Mouse (Mus musculus) midbrain, embryonic 13.5 days (tissue): ENCODE measurements at regions not wholly inside any gene's neighbourhood (a gene's known extent, or its start where the extent isn't known, plus 50 kb on each side); places are given as distances from the start of the nearest gene placed in this dataset.

ENCODE experiments used
- ATAC-seq: fragments of 200-750 bp; cut with Nextera tagmentation; 2 replicates; pipeline ENCODE4 v1.8.0; 2017; ENCODE audit warnings: mild to moderate bottlenecking, moderate TSS enrichment, moderate library complexity
- H3K27ac ChIP-seq: fragments of 300-500 bp; sonication (generic); 2 replicates; pipeline ENCODE4 v1.5.1; 2015; ENCODE audit warnings: inconsistent platforms, mild to moderate bottlenecking, moderate library complexity
- H3K27me3 ChIP-seq: fragments of 300-500 bp; sonication (generic); 2 replicates; pipeline ENCODE4 v1.6.1; 2015; ENCODE audit warnings: mild to moderate bottlenecking, inconsistent platforms
- H3K36me3 ChIP-seq: fragments of 300-500 bp; sonication (generic); 2 replicates; pipeline ENCODE4 v1.6.1; 2015; ENCODE audit warnings: mild to moderate bottlenecking, inconsistent platforms
- H3K4me1 ChIP-seq: fragments of 300-500 bp; sonication (generic); replicated peaks from 2 replicates; pipeline ENCODE4 v1.6.1; 2015; ENCODE audit warnings: inconsistent platforms
- H3K4me2 ChIP-seq: fragments of 300-500 bp; sonication (generic); replicated peaks from 2 replicates; pipeline ENCODE4 v1.6.1; 2015; ENCODE audit warnings: moderate library complexity, mild to moderate bottlenecking, inconsistent platforms
- H3K4me3 ChIP-seq: fragments of 300-500 bp; sonication (generic); replicated peaks from 2 replicates; pipeline ENCODE4 v1.5.1; 2015; ENCODE audit warnings: mild to moderate bottlenecking, inconsistent platforms
- H3K9ac ChIP-seq: fragments of 300-500 bp; sonication (generic); replicated peaks from 2 replicates; pipeline ENCODE4 v1.6.1; 2015; ENCODE audit warnings: mild to moderate bottlenecking, inconsistent platforms
- H3K9me3 ChIP-seq: fragments of 300-500 bp; sonication (generic); 2 replicates; pipeline ENCODE4 v1.6.1; 2016; ENCODE audit warnings: mild to moderate bottlenecking, inconsistent platforms
- WGBS: fragments of 180-500 bp; shearing (Covaris S2); methylation state at CpG from one replicate; pipeline ENCODE4 v1.1.7; 2015; 5-methylcytosine and 5-hydroxymethylcytosine counted together

DNA sequence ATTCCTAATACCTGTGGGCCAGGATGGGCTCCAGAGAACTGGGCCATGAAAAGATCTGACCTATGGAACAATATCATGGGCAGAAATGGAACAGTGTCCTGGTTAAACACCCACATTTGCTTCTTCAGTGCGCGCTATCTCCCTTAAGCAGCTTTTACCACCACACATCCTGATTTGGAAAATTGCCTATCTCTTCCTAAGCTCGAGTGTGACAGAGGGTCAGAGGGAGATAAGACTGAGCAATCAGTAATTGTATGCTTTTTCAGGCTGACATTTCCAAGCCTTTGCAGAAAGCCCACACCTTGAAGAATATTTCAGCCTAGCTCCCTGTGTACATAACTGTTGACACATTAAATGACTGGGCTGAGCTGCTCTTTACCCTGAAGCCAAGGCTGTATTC, 93.5 kb upstream of the Atxn1 start:
- Histone ChIP-seq H3K36me3 (no peaks in the 10 kb centered on the region), H3K9me3 (no peaks in the 10 kb centered on the region), H3K4me3 (no peak overlapping the region), H3K9ac (no peak overlapping the region), H3K27me3 (no peaks in the 10 kb centered on the region), H3K4me1 (no peaks in the 10 kb centered on the region), H3K27ac (no peak overlapping the region), H3K4me2 (no peak overlapping the region)
- 83% methylated on average over 3 of the region's 3 CpGs for WGBS
- ATAC-seq = no peak

DNA sequence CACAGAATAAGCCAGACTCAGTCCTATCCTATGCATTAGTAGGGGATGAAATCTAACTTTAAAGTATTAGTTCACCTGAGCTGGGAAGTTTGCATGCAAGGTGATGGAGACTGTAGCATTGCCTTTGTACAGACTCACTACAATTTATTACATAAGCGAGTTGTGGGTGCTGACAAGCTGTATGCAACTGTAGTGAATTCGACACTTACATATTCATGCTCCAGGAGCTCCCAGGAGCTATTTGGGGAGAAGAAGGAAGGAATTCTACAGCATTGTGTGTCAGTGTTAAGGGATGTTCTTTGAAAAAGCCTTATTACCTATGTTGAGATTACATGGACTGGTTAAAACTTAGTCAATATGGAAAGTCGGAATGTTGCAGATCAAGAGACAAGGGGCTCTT, 90.6 kb upstream of the Atxn1 start:
- H3K27ac ChIP-seq = no peak overlapping the region
- no peak for ATAC-seq
- H3K9ac ChIP-seq = no peak overlapping the region
- no peak overlapping the region for H3K4me2 ChIP-seq
- 89% methylated on average over 3 of the region's 3 CpGs for WGBS
- H3K4me3 ChIP-seq = no peak overlapping the region
- H3K36me3 ChIP-seq = no peaks in the 10 kb centered on the region
- H3K9me3 ChIP-seq = no peaks in the 10 kb centered on the region
- H3K27me3 ChIP-seq = no peaks in the 10 kb centered on the region
- H3K4me1 ChIP-seq = no peaks in the 10 kb centered on the region

DNA sequence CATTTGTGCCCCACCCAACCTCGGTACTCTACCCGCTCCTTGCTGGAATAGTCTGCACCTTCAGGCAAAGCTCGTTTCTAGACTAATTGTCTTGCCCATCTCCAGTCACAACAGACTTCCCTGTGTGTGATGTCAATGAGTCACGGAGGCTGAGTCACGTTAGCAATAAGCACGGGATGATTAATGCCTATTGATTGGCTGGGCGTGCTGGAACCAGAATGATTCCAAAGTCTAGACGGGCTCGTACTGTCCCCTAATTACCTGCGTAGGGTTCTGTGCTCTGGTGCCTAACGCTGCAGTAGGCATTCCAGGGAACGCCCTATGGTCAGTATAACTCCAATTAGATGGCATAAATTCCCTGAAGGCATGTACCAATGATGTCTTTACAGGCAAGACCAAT, 78.8 kb upstream of the Atxn1 start:
- H3K36me3 ChIP-seq = no peaks in the 10 kb centered on the region
- H3K9me3 ChIP-seq = no peaks in the 10 kb centered on the region
- H3K4me2 ChIP-seq = no peak overlapping the region
- no peak overlapping the region for H3K27ac ChIP-seq
- peaks cover 22% of the 10 kb centered on the region for H3K4me1 ChIP-seq
- no peak overlapping the region for H3K9ac ChIP-seq
- no peak overlapping the region for H3K4me3 ChIP-seq
- WGBS = 74% methylated on average over 12 of the region's 12 CpGs
- ATAC-seq = no peak
- no peaks in the 10 kb centered on the region for H3K27me3 ChIP-seq

DNA sequence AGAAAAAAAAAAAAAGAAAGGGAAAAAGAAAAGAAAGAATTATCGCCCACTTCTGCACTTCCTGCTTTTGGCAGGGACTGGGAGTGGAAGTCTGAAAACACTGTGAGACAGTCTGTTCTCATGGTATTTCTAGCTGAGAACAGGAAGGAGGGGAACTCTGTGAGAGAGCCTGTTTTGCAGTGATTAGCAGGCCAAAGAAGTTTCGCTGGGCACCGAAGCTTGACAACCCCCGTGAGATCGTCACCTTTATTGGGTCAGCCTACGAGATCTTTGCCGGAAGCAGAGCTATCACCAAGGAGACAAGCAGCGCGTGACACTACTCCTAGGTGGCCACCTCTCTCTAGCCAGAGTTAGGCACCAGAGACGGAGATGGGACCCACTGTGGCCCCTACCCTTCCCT, 78.2 kb upstream of the Atxn1 start:
- Histone ChIP-seq H3K4me1 (peaks cover 26% of the 10 kb centered on the region), H3K36me3 (no peaks in the 10 kb centered on the region), H3K9me3 (no peaks in the 10 kb centered on the region), H3K4me2 (no peak overlapping the region), H3K4me3 (no peak overlapping the region), H3K9ac (no peak overlapping the region), H3K27me3 (no peaks in the 10 kb centered on the region), H3K27ac (no peak overlapping the region)
- WGBS = 55% methylated on average over 10 of the region's 10 CpGs
- no peak for ATAC-seq

DNA sequence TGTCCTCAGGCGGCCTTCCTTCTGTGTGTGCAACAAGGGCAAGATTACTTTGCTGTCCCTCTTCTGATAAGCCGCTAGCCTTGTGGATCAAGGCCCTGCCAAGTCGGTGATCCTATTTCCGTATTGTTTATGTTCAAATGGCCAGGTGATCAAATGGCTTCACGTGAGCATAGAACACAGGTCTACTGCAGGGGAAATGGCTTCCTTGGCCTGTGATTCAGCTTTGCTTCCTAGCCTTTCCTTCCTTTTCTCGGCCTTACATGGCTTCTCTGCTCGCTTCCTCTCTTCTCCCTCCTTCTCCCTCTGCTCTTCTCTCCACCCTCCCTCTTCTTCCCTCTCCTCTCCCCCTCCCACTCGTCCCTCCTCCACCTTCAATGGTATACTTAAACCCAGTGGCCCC, 77.4 kb upstream of the Atxn1 start:
- ATAC-seq = no peak
- H3K27ac ChIP-seq = no peak overlapping the region

DNA sequence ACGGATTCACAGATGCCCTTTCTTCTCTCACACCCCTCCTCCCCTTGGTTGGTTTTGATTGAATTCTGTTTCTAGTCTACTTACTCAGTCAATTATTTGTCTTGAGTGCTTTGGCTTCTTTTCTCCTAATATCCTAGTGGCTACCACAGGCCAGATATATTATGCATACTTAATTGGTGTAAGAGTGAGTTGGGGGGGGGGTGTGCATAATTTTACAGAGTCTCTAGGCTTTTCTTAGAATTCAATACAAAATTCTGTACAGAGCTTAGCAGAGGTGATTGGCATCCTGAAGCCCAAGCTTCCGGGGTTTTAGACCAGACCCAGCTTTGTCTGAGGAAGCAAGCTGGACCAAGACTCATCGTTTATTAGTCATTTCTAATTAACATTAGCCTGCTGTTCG, 76.7 kb upstream of the Atxn1 start:
- no peak overlapping the region for H3K27ac ChIP-seq
- WGBS = 64% methylated on average over 4 of the region's 4 CpGs
- H3K9ac ChIP-seq = no peak overlapping the region
- H3K4me3 ChIP-seq = no peak overlapping the region
- H3K27me3 ChIP-seq = no peaks in the 10 kb centered on the region
- no peak for ATAC-seq
- no peaks in the 10 kb centered on the region for H3K9me3 ChIP-seq
- no peak overlapping the region for H3K4me2 ChIP-seq
- peaks cover 26% of the 10 kb centered on the region for H3K4me1 ChIP-seq
- no peaks in the 10 kb centered on the region for H3K36me3 ChIP-seq

More for the DNA sequence above, 77.4 kb upstream of the Atxn1 start:
- Histone ChIP-seq H3K4me2 (no peak overlapping the region), H3K4me3 (no peak overlapping the region), H3K9me3 (no peaks in the 10 kb centered on the region), H3K27me3 (no peaks in the 10 kb centered on the region), H3K9ac (no peak overlapping the region), H3K36me3 (no peaks in the 10 kb centered on the region), H3K4me1 (peaks cover 26% of the 10 kb centered on the region)
- 81% methylated on average over 8 of the region's 8 CpGs for WGBS

DNA sequence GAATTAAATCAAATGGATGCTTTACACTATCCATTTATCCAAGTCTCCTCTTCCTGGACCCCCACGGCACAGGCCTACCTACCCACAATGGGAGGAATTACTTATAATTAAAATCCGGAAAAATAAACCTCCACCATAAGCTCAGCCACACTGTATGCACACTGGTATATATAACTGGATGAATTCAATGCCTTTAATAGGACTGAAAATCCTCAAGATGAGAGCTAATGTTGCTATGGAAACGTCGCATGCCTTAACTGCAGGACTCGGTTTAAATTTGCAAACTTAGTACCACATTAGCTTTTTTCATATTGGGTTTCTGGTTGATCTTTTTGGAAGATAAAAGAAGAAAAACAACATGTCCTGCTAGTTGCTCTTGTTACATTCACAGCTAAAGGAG, 75.3 kb upstream of the Atxn1 start:
- no peak overlapping the region for H3K4me3 ChIP-seq
- H3K9ac ChIP-seq = no peak overlapping the region
- H3K4me1 ChIP-seq = peaks cover 26% of the 10 kb centered on the region
- 54% methylated on average over 5 of the region's 5 CpGs for WGBS
- H3K9me3 ChIP-seq = no peaks in the 10 kb centered on the region
- no peaks in the 10 kb centered on the region for H3K36me3 ChIP-seq
- H3K27ac ChIP-seq = no peak overlapping the region
- no peak for ATAC-seq
- H3K27me3 ChIP-seq = no peaks in the 10 kb centered on the region; the same call in 1 of the 2 replicates
- H3K4me2 ChIP-seq = no peak overlapping the region

DNA sequence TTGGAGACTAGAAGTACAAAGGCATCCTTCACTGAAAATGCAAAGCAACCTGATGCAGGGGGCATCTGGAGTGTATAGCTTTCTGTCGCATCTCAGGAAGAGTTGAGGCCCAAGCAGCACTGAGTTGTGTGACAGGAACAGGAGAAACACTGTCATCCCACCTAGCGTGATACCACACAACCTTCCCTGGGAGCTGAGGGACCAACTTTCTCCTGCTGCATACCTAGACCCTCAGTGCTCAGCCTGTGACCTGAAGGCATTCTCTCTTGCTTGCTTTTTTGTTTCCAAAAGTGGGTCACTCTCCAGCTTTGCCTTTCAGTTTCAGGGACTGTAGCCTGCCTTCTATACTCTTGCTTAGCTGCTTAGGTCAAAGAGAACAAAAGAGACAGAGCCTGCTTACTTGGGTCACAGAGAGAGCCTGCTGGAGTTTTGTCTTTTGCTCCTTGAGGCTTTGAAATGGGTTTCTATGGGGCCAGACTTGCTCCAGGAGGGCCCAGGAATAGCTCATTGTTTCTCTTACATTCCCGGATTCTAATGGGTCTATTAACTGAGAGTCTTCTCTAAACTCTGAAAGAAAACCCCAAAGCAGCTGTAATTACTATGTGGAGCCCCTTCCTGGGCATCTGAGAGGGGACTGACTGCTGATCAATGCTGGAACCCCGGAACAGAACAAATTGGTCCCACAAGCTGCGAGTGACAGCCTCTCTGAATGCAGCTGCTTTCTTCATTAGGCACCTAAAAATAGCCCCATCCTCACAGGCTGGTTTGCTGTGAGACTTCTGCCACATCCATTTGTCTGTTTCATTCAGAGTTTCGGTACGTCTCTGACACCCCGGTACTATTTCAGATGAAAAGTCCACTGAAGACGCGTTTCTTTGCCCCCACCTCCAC, 73.9 kb upstream of the Atxn1 start:
- H3K36me3 ChIP-seq = no peaks in the 10 kb centered on the region
- no peaks in the 10 kb centered on the region for H3K9me3 ChIP-seq
- H3K9ac ChIP-seq = no peak overlapping the region
- no peak overlapping the region for H3K4me2 ChIP-seq
- peak overlapping the region; percentile 16; the same call in 1 of the 2 replicates for H3K27ac ChIP-seq
- WGBS = 20% methylated on average over 10 of the region's 10 CpGs
- ATAC-seq = no peak
- H3K4me3 ChIP-seq = no peak overlapping the region
- H3K4me1 ChIP-seq = peaks cover 26% of the 10 kb centered on the region
- no peaks in the 10 kb centered on the region; the same call in 1 of the 2 replicates for H3K27me3 ChIP-seq

DNA sequence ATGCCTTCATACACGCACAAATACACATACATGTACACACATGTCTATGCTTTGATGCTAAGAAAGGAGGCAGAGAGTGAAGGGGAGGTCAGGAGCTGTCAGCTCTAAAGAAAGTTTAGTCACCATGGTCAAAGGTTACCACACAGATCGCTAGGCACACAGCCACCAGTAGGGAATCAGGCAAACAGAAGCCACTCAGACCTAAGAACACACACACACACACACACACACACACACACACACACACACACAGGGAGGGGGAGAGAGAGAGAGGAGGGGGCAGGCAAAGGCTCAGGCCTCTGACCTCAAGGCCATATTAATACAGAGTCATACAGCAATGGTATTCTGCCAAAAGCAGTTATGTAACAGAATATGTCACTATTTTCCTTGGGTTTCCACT, 67.5 kb upstream of the Atxn1 start:
- no peak overlapping the region for H3K27ac ChIP-seq
- ATAC-seq = no peak

DNA sequence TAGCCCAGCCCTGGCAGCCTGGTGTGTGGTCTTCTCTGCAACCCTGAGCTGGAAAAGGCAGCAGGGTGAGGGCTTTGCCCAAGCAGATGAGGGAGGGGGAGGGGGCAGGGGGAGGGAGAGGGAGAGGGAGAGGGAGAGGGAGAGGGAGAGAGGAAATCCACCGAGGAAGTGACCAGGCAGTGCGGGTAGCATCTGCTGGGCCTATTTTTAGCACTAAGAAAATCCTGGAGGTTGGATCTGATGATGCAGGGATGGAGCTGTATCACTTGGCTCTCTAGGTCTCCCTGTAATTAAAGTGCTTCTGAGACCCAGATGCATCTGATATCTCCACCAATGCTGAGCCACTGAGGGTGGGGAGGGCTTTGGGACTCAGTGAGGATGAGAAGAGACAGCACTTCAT, 61.2 kb upstream of the Atxn1 start:
- 20% methylated on average over 2 of the region's 2 CpGs for WGBS

More for the DNA sequence above, 67.5 kb upstream of the Atxn1 start:
- H3K4me1 ChIP-seq = no peaks in the 10 kb centered on the region
- H3K36me3 ChIP-seq = no peaks in the 10 kb centered on the region
- H3K4me2 ChIP-seq = no peak overlapping the region
- H3K27me3 ChIP-seq = no peaks in the 10 kb centered on the region; the same call in 1 of the 2 replicates
- 78% methylated on average over 2 of the region's 2 CpGs for WGBS
- no peaks in the 10 kb centered on the region for H3K9me3 ChIP-seq
- no peak overlapping the region for H3K4me3 ChIP-seq
- H3K9ac ChIP-seq = no peak overlapping the region

DNA sequence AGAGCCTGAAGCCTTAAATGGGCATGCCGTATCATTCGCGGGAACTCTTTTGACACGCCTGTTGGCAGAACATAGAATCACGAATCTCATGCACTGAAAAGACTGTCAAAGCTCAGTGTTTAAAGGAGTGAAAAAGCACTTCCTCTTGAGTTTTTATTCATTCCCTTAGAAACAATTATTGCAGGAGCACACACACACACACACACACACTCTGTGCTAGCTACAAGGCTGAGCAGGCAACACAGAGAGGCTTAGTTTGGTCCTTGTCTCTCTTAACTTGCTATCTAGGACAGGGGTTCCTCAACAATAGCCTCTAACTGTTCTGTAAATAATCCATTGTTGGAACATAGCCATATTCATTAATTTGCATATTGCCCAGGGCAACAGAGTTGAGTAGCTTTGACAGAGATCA, 58.8 kb upstream of the Atxn1 start:
- WGBS = 52% methylated on average over 5 of the region's 5 CpGs
- ATAC-seq = peak; percentile 45; the same call in 1 of the 2 replicates

More for the DNA sequence above, 61.2 kb upstream of the Atxn1 start:
- H3K4me3 ChIP-seq = no peak overlapping the region
- H3K27ac ChIP-seq = no peak overlapping the region
- H3K4me1 ChIP-seq = peaks cover 26% of the 10 kb centered on the region
- no peak for ATAC-seq
- H3K36me3 ChIP-seq = no peaks in the 10 kb centered on the region
- H3K9me3 ChIP-seq = no peaks in the 10 kb centered on the region
- no peak overlapping the region for H3K9ac ChIP-seq
- H3K4me2 ChIP-seq = no peak overlapping the region
- H3K27me3 ChIP-seq = peaks cover 5% of the 10 kb centered on the region; the same call in 1 of the 2 replicates

DNA sequence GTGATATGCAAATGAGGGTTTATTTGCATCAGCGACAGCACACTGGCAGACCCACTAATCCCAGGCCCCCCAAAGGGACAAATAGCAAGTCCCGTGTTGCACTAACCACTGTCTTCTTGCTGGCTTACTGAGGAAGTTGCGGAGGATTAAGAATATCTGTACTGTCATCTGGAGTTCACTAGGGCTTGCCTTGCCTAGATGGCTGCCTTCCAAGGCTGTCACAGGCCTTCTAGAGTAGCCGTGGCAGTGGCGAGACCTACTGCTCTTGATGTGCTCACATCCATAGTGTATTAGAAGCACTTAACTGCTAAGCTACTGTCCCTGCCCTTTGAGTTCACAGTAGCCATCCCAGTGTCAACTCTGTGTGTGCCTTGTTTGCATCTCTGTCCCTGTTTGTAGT, 58.4 kb upstream of the Atxn1 start:
- H3K4me2 ChIP-seq = no peak overlapping the region
- no peaks in the 10 kb centered on the region for H3K36me3 ChIP-seq
- peaks cover 35% of the 10 kb centered on the region for H3K4me1 ChIP-seq
- H3K9me3 ChIP-seq = no peaks in the 10 kb centered on the region
- H3K27ac ChIP-seq = no peak overlapping the region
- WGBS = 20% methylated on average over 5 of the region's 5 CpGs
- no peak overlapping the region for H3K9ac ChIP-seq
- H3K27me3 ChIP-seq = peaks cover 5% of the 10 kb centered on the region; the same call in 1 of the 2 replicates
- ATAC-seq = no peak
- no peak overlapping the region for H3K4me3 ChIP-seq

More for the DNA sequence above, 58.8 kb upstream of the Atxn1 start:
- Histone ChIP-seq H3K4me2 (no peak overlapping the region), H3K36me3 (no peaks in the 10 kb centered on the region), H3K27me3 (peaks cover 5% of the 10 kb centered on the region; the same call in 1 of the 2 replicates), H3K4me3 (no peak overlapping the region), H3K9ac (no peak overlapping the region), H3K4me1 (peaks cover 35% of the 10 kb centered on the region), H3K9me3 (no peaks in the 10 kb centered on the region), H3K27ac (no peak overlapping the region)
